Mouse (Mus musculus) Patski (cell line): ENCODE results near the gene Pgpep1. TPM values are rescaled to one million over a fixed set of nuclear protein-coding genes. Genes with fewer than 3 reads are reported as not detected.

Experiments used
- ATAC-seq: fragments of 100-300 bp; one replicate; pipeline ENCODE4 v1.8.0; 2021
- CTCF ChIA-PET: fragments of 350-600 bp; sonication (Branson Sonifier 250); formaldehyde crosslinking; loops from one replicate; lab custom pipeline; 2022; ENCODE audit warnings: inconsistent platforms; lab: Charles Lee
- POLR2A ChIA-PET: fragments of 350-600 bp; sonication (Branson Sonifier 250); formaldehyde crosslinking; loops from one replicate; lab custom pipeline; 2022; ENCODE audit warnings: antibody characterized with exemption, inconsistent platforms; lab: Charles Lee
- DNase-seq: peaks from one replicate; pipeline ENCODE4 v3.0.0-alpha.2; 2011; ENCODE audit warnings: low read depth, low spot score
- H3K27me3 ChIP-seq: fragments of 371-371 bp; one replicate; pipeline ENCODE4 v1.5.1; 2021
- CTCF ChIP-seq: fragments of 100-300 bp; IDR thresholded peaks from one replicate; pipeline ENCODE4 v1.5.1; 2021
- in situ Hi-C: fragments of 300-500 bp; cut with MboI; formaldehyde crosslinking; loops from 3 replicates; pipeline ENCODE4 v1.11.1; 2018; ENCODE audit warnings: low pct_unique_long_range_greater_than_20kb, mixed read lengths
- polyA plus RNA-seq: library from polyadenylated mRNA; unstranded; gene quantifications from one replicate; pipeline ENCODE4 v1.2.3, GENCODE M21; 2021

Gene Pgpep1
- polyA plus RNA-seq, 1 experiment from 2014 or later = 116 TPM

DNA sequence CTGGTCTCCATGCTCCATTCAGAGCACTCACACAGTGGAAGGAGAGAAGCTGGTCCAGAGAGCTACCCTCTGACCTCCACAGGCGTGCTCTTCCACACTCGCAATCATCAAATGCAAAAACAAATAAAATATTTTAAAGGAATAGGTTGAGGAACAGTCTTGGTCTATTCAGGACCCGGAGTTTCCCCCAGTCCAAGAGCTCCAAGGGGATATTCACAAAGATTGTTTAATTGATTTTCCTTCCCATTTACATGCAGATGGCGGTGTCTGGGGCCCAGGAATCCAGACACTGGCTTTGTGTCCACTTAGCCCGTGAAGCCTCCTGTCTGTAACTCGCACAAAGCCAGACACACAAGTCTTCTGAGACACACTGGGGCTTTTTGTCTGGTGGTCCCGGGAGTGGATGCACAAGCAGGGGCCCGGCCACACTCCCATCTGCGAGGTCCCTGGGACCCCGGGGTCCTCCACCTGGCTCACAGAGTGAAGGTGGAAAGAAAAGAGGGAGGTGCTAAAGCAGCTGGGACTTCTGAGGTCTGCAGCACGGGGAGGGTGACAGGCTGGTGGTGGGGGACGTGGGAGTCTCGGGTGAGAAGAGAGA, 3.9 kb downstream of the Pgpep1 start:
- H3K27me3 ChIP-seq = no peaks in the 10 kb centered on the region
- CTCF ChIA-PET = interaction anchor here (1.1 to 2.2 kb wide), 2 partner anchors 31 to 45 kb away, joined by 4 to 6 read pairs; no protein-coding TSS in a partner anchor
- no peak for ATAC-seq
- POLR2A ChIA-PET = interaction anchor here (1.0 kb wide), 1 partner anchor 25 kb away, joined by 3 read pairs; no protein-coding TSS in a partner anchor
- in situ Hi-C loops = no loop called here
- TF ChIP-seq CTCF = no peak
- no peak for DNase-seq

DNA sequence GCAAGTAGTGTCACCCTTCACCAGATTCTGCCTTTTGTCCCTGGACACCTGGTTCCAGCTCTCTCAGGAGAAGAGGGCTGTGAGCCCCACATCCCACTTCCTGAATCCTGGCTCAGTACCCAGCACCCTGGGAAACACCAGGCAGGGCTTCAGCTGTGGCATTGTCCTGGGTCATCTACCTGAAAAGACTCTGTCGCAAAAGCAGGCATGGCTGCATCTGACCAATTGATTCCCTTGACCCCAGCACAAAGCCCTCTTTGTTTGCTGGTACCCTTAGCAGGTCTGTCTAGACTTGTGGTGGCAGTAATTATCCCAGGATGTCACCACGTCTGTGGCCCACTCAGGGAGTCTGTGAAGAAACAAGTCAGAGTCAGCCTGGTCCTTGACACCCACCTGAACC, 4.7 kb downstream of the Pgpep1 start:
- ChIA-PET POLR2A (interaction anchor here (1.5 kb wide), 1 partner anchor 25 kb away, joined by 9 read pairs; no protein-coding TSS in a partner anchor), CTCF (interaction anchor here (2.2 kb wide), 1 partner anchor 46 kb away, joined by 4 read pairs; no protein-coding TSS in a partner anchor)
- in situ Hi-C loops = no loop called here
- no peaks in the 10 kb centered on the region for H3K27me3 ChIP-seq
- DNase-seq = no peak
- no peak for TF ChIP-seq CTCF
- no peak for ATAC-seq

DNA sequence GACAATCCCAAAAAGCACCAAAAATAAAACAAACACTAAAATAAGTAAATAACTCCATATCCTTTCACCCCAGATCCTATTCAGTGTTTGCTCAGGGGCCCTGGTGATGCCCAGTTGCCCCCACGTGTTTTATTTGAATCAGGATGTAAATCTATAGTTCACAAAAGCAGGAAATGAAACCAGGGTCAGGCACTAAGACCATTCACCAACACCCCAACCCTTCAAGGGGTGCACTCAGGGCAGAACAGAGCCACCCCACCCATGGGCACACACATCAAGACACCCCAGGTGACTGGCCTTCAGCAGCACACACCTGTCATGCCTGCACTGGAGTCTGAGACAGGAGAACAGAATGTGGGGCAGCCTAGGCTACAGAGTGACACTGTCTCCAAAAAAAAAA, 6.1 kb downstream of the Pgpep1 start:
- in situ Hi-C loops = no loop called here
- CTCF ChIA-PET = interaction anchor here (1.0 to 5.9 kb wide), 10 partner anchors 8 to 82 kb away, joined by 3 to 42 read pairs (median 4); no protein-coding TSS in a partner anchor
- POLR2A ChIA-PET = interaction anchor here (0.8 to 9.4 kb wide), 4 partner anchors 22 to 45 kb away, joined by 3 to 118 read pairs (median 7); partner anchors contain the start of genes Gdf15 and Ssbp4
- no peak for ATAC-seq
- no peaks in the 10 kb centered on the region for H3K27me3 ChIP-seq
- no peak for DNase-seq
- TF ChIP-seq CTCF = no peak

DNA sequence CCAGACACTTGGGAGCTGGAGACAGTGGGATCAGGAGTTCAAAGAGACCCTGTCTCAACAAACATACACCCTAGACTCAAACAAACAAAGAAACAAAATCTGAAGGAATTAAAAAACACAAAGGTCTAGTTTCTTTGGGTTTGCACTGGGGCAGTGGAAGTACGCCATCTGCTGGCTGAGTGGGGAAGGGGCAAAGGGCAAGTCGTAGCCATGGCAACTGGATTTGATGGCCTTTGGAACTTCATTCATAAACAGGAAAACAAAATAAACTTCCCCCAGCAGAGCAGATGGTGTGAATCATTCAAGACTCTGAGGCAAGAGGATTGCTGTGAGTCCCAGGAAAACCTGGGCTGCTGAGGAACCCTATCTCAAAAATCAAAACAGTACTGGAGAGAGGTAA, 7.0 kb downstream of the Pgpep1 start:
- TF ChIP-seq CTCF = no peak
- in situ Hi-C loops = no loop called here
- DNase-seq = no peak
- ATAC-seq = no peak
- no peaks in the 10 kb centered on the region for H3K27me3 ChIP-seq
- POLR2A ChIA-PET = interaction anchor here (1.5 to 9.4 kb wide), 2 partner anchors 21 to 44 kb away, joined by 5 to 118 read pairs; partner anchors contain the start of genes Gdf15 and Ssbp4
- CTCF ChIA-PET = interaction anchor here (1.1 to 5.9 kb wide), 11 partner anchors 9 to 97 kb away, joined by 3 to 42 read pairs (median 5); no protein-coding TSS in a partner anchor

DNA sequence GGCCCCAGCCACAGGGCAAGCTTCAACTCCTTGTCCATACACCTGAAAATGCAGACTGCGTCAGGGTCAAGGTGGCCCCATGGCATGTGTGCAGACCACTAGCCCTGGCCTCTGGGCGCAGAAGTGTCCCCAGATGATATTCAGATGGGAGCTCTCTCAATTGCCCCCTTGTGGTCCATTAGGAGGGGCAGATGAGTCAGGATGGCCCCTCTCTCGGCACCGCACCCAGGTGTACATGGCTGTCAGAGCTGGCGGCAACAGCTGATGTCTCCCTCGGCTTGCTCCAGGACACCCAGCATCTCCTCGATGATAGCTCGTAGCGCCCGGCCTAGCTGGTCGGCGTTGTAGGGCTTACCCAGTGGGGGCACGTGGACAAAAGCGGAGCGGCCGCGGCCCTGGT, 9.8 kb downstream of the Pgpep1 start:
- ATAC-seq (no peak), DNase-seq (no peak)
- ChIA-PET POLR2A (interaction anchor here (1.5 to 9.4 kb wide), 2 partner anchors 11 to 18 kb away, joined by 5 to 118 read pairs; partner anchors contain the start of gene Gdf15), CTCF (interaction anchor here (0.7 to 5.9 kb wide), 6 partner anchors 9 to 40 kb away, joined by 3 to 42 read pairs (median 3); no protein-coding TSS in a partner anchor)
- no peak for TF ChIP-seq CTCF
- no peaks in the 10 kb centered on the region for H3K27me3 ChIP-seq
- in situ Hi-C loops = no loop called here

DNA sequence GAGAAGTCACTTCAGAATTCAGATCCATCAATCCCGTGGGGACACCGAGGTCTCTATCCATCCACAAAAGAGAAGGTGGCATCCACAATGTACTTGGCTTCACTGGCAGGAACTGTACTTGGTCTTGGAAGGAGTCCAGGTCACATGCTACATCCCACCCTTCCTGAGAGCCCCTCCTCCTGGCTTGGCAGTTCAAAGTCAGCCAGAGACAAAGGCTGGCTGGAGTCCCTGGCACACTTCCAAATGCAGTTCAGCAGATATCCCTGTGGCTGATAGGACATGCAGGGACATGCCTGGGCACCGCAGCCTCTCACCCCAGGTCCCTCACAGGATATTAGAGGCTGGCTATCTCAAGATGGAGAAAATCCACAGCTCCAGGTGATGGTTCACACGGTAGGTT, 10.9 kb downstream of the Pgpep1 start:
- TF ChIP-seq CTCF = no peak
- ChIA-PET POLR2A (interaction anchor here (0.8 to 9.4 kb wide), 5 partner anchors 10 to 117 kb away, joined by 3 to 118 read pairs (median 4); partner anchors contain the start of gene Gdf15), CTCF (interaction anchor here (0.9 to 5.9 kb wide), 2 partner anchors 11 to 19 kb away, joined by 3 to 42 read pairs; no protein-coding TSS in a partner anchor)
- in situ Hi-C loops = no loop called here
- DNase-seq = no peak
- H3K27me3 ChIP-seq = no peaks in the 10 kb centered on the region
- no peak for ATAC-seq

DNA sequence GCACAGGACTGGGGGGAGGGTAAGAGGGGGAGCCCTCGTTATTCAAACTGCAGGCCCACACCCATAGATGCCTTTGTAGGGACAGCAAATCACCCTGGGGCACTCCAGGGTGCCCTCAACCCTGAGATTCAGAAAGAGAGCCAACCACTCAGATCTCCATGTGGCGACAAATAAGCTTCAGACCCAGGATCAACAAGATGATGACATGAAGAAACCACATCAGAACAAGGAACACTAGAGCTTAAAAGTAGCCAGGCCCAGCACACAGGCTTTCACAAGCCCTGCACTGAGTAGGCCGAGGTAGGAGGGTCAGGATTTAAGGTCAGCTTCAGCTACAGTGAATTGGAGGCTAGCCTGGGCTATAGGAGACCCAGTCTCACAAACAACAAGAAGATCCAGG, 11.3 kb downstream of the Pgpep1 start:
- no peak for ATAC-seq

DNA sequence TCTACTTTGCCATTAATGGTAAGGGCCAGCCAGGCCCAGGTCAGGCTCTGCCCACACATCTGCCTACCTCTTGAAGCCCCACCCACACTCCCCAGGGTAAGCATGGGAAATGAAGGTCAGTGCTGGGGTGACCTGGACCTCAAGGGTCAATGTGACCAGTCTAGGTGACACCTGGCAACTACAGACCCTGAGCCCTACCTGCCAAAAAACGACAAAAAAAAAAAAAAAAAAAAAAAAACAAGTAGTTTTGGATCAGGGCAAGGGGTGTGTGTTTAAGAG, 12.1 kb downstream of the Pgpep1 start:
- in situ Hi-C loops = no loop called here
- TF ChIP-seq CTCF = no peak
- DNase-seq (no peak), ATAC-seq (no peak)
- CTCF ChIA-PET = interaction anchor here (5.9 kb wide), 1 partner anchor 18 kb away, joined by 42 read pairs; no protein-coding TSS in a partner anchor
- POLR2A ChIA-PET = interaction anchor here (1.6 to 9.4 kb wide), 2 partner anchors 16 to 52 kb away, joined by 3 to 118 read pairs; partner anchors contain the start of gene Gdf15
- no peaks in the 10 kb centered on the region for H3K27me3 ChIP-seq

More for the DNA sequence above, 11.3 kb downstream of the Pgpep1 start:
- DNase-seq = no peak
- in situ Hi-C loops = no loop called here
- TF ChIP-seq CTCF = no peak
- H3K27me3 ChIP-seq = no peaks in the 10 kb centered on the region
- POLR2A ChIA-PET = interaction anchor here (0.8 to 9.4 kb wide), 4 partner anchors 17 to 117 kb away, joined by 3 to 118 read pairs (median 4); partner anchors contain the start of gene Gdf15
- CTCF ChIA-PET = interaction anchor here (5.9 kb wide), 1 partner anchor 19 kb away, joined by 42 read pairs; no protein-coding TSS in a partner anchor

DNA sequence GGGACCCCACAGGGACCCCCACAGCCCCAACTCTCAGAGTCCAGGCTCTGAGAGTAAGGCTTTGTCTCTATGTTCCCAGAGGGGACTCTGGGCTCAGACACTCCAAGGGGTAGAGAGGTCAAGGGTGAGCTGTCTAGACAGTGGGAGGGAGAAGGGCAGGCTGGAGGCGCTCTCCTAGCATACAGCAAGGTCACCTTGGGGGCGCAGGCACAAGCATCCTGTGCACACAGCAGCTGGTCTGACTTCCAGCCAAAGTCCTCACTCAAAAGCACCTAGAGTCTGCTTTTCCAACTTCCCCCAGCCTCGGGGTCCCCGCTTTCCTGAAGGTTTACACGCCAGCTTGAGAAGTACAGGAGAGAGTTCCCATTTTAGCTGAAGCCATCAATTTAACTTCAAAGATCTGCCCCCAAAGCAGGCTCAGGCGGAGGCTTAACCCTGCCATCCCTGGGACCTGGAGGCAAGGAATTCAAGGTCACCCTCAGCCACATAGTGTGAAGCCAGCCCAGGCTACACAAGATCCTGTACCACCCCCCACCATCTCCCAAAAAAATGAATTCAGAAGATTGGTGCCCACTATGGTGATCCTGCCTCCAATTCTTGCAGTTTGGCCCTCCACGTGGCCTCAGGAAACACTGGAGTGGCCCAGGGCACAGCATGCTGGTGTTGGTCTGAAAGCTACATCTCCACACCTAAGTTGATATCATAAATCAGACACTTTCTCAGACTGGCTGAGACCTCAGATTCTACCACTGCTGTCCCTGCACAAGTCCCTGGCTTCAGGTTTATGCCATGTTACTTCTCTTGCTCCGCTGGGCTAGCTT, 12.6 kb downstream of the Pgpep1 start:
- no peak for ATAC-seq
- H3K27me3 ChIP-seq = no peaks in the 10 kb centered on the region
- in situ Hi-C loops = no loop called here
- ChIA-PET POLR2A (interaction anchor here (1.6 to 9.4 kb wide), 2 partner anchors 16 to 52 kb away, joined by 3 to 118 read pairs; partner anchors contain the start of gene Gdf15), CTCF (interaction anchor here (0.7 to 1.1 kb wide), 2 partner anchors 9 to 18 kb away, joined by 3 read pairs; no protein-coding TSS in a partner anchor)
- no peak for TF ChIP-seq CTCF
- DNase-seq = no peak

DNA sequence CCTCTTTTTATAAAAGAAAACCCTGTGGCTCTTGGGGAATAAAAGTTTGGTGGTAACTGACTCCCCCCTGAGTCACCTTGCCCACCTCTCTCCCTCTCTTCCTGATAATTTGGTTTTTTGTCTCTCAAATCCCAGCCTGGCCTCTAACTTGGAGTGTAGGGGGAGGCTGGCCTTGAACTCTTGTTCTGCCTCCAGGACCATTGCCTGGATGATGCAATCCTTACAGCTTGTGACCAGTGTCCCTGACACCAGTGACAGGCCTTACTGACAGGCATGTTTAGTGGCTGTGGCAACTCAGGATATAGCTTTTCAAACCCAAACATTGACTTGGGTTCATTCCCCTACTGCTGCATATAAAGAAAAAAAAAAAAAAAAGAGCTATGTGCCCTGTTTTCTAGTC, 13.4 kb downstream of the Pgpep1 start:
- DNase-seq = no peak
- ChIA-PET CTCF (interaction anchor here (1.1 to 1.2 kb wide), 2 partner anchors 8 to 11 kb away, joined by 3 read pairs; no protein-coding TSS in a partner anchor), POLR2A (interaction anchor here (0.7 to 9.4 kb wide), 3 partner anchors 15 to 179 kb away, joined by 3 to 118 read pairs (median 5); partner anchors contain the start of gene Gdf15)
- no peak for ATAC-seq
- in situ Hi-C loops = no loop called here
- H3K27me3 ChIP-seq = no peaks in the 10 kb centered on the region
- no peak for TF ChIP-seq CTCF
